10 mouse cellular contexts compared by ENCODE assay signal in the genomic region with DNA sequence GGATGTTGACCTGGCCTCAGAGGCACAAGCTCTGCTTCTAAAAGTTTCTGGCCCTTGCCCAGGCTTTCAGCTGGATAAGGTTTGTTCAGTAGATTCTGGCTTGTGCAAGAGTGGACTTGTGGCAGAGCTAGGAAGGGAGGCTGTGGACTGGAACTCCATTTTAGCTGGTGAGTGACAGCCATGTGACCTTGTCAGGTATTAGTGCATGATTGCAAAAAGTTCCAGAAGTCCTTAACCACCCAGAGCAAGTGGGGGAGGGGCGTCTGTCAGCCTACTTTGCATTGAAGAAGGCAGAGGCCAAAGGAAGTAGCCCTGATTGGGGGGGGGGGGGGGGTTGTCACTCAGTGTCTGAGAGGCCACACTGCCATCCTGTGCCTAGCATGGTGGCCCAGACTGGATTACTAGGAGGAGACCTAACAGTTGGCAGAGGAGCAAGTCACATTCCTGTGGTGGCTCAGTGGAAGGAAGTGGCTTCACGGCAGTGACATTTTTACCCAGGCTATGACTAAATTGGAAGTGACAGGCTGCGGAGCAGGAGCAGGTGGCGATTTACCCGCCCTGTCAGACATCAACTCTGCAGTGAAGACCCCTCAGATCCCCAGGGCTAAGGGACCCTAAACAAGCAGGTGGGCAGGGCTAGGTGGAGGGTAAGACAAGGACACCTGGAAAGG. TPM values are rescaled to one million over a fixed set of nuclear protein-coding genes. Genes with fewer than 3 reads are reported as not detected.
A peak's percentile ranks its signal among the peaks of the same experiment; 100 is the strongest.
DNase-seq lines count a peak whose midpoint lies in the region; ATAC-seq lines count a peak whose summit lies in the region.
"Had no signal": no experiment of that assay in that cellular context is flagged by ENCODE, and none has a peak within 500 bp of the region (broad histone marks: within the 10 kb centered on the region; RNA-seq: fewer than 3 reads in every experiment).

No protein-coding gene starts in this region.

- H3K4me1 ChIP-seq in kidney, embryonic 16.5 days (ENCODE audit: insufficient read depth, low read length), result peaks cover 10% of the 10 kb centered on the region
- H3K4me1 ChIP-seq in neural tube, embryonic 15.5 days, result peaks cover 29% of the 10 kb centered on the region
- peaks cover 29% of the 10 kb centered on the region for H3K4me1 ChIP-seq in hindbrain, embryonic 13.5 days (replicated peaks)

- ATAC-seq in kidney, embryonic 16.5 days (ENCODE audit: low FRiP score, low TSS enrichment), result 0 out of 2 replicates have a peak, but pooled peaks have one; percentile 16
- ATAC-seq in neutrophil, adult 5-6 weeks (ENCODE audit: extremely low read depth, insufficient number of reproducible peaks, low FRiP score, poor library complexity, severe bottlenecking), result peak; percentile 25; the same call in 1 of the 2 replicates
- ATAC-seq in neural tube, embryonic 15.5 days (ENCODE audit: low FRiP score), result no peak
- ATAC-seq in hindbrain, embryonic 13.5 days (ENCODE audit: low FRiP score), result no peak
- ATAC-seq: Patski had no signal

- no peak overlapping the region for H3K4me3 ChIP-seq in kidney, embryonic 16.5 days (ENCODE audit: low read length)
- no peak overlapping the region for H3K4me3 ChIP-seq in neural tube, embryonic 15.5 days (replicated peaks)
- H3K4me3 ChIP-seq in hindbrain, embryonic 13.5 days, result no peak overlapping the region
- H3K4me3 ChIP-seq: embryonic facial prominence, embryonic 13.5 days had no signal

- DNase-seq in heart, postnatal 10 days, result peak; percentile 14 to 34
- DNase-seq in heart, postnatal 25 days (ENCODE audit: low spot score), result no peak
- peak; percentile 66 for DNase-seq in Muller cell, postnatal 12 days (ENCODE audit: inconsistent ontology term)
- DNase-seq in ovary, adult 18-20 months (ENCODE audit: low spot score), result no peak

- H3K9me3 ChIP-seq in kidney, embryonic 16.5 days (ENCODE audit: low read length), result no peaks in the 10 kb centered on the region
- H3K9me3 ChIP-seq in neural tube, embryonic 15.5 days (replicated peaks), result no peaks in the 10 kb centered on the region
- H3K9me3 ChIP-seq in hindbrain, embryonic 13.5 days, result no peaks in the 10 kb centered on the region
- H3K9me3 ChIP-seq: embryonic facial prominence, embryonic 13.5 days had no signal

- no peaks in the 10 kb centered on the region for H3K36me3 ChIP-seq in kidney, embryonic 16.5 days (ENCODE audit: insufficient read depth, low read length)
- no peaks in the 10 kb centered on the region for H3K36me3 ChIP-seq in neural tube, embryonic 15.5 days
- no peaks in the 10 kb centered on the region for H3K36me3 ChIP-seq in hindbrain, embryonic 13.5 days
- H3K36me3 ChIP-seq: embryonic facial prominence, embryonic 13.5 days had no signal

- no peak overlapping the region for H3K9ac ChIP-seq in kidney, embryonic 16.5 days (replicated peaks; ENCODE audit: low read length)
- no peak overlapping the region for H3K9ac ChIP-seq in neural tube, embryonic 15.5 days (replicated peaks)
- no peak overlapping the region for H3K9ac ChIP-seq in hindbrain, embryonic 13.5 days
- H3K9ac ChIP-seq: embryonic facial prominence, embryonic 13.5 days had no signal

- WGBS in kidney, embryonic 16.5 days, result 46% methylated on average over 5 of the region's 5 CpGs
- 75% methylated on average over 5 of the region's 5 CpGs for WGBS in neural tube, embryonic 15.5 days
- WGBS in hindbrain, embryonic 13.5 days, result 50% methylated on average over 5 of the region's 5 CpGs

- no peak overlapping the region for H3K27ac ChIP-seq in kidney, embryonic 16.5 days (ENCODE audit: low read length)
- H3K27ac ChIP-seq in neural tube, embryonic 15.5 days (replicated peaks), result no peak overlapping the region
- no peak overlapping the region for H3K27ac ChIP-seq in hindbrain, embryonic 13.5 days
- H3K27ac ChIP-seq: embryonic facial prominence, embryonic 13.5 days had no signal

- peaks cover 8% of the 10 kb centered on the region; the same call in 1 of the 2 replicates for H3K27me3 ChIP-seq in kidney, embryonic 16.5 days (ENCODE audit: insufficient read depth, low read length)
- no peaks in the 10 kb centered on the region for H3K27me3 ChIP-seq in neural tube, embryonic 15.5 days (replicated peaks)
- H3K27me3 ChIP-seq in hindbrain, embryonic 13.5 days, result 0 out of 2 replicates have a peak, but pooled peaks cover 3% of the 10 kb centered on the region

- intact Hi-C loops in heart, postnatal 10 days (cut with DNase I), result no loop called here
- intact Hi-C loops in heart, postnatal 25 days (cut with DNase I), result no loop called here

- no peak overlapping the region for H3K4me2 ChIP-seq in kidney, embryonic 16.5 days (replicated peaks; ENCODE audit: low read depth, low read length)
- no peak overlapping the region for H3K4me2 ChIP-seq in neural tube, embryonic 15.5 days
- no peak overlapping the region for H3K4me2 ChIP-seq in hindbrain, embryonic 13.5 days
- H3K4me2 ChIP-seq: embryonic facial prominence, embryonic 13.5 days had no signal

RNA-seq across cellular contexts. Expression of a gene that starts 44.9 kb away (rescaled TPM):
- 1 to 10 TPM; 7.9 to 9.2 TPM for total RNA-seq in heart, postnatal 10 days (2021)
- total RNA-seq in heart, postnatal 25 days (2021), result 1 to 10 TPM; 6.5 to 7.2 TPM
- polyA plus RNA-seq in kidney, embryonic 16.5 days (2015; fragmentation: Nextera tagmentation; extraction: Ambion mirVana), result 16.6 and 17.7 TPM in 2 replicates
- total RNA-seq in neutrophil, adult 5-6 weeks (2017), result 6.4 and 6.6 TPM in 2 replicates
- polyA plus RNA-seq in neural tube, embryonic 15.5 days (2015; fragmentation: Nextera tagmentation; extraction: Ambion mirVana), result 46.5 and 55.0 TPM in 2 replicates
- 51.6 and 54.4 TPM in 2 replicates for polyA plus RNA-seq in hindbrain, embryonic 13.5 days (2015; fragmentation: Nextera tagmentation; extraction: Ambion mirVana)

Comparison
In these comparisons a context has a peak if more than half of its experiments do, and no peak if none do; other contexts are left out.
1. DNase-seq: peak in heart, postnatal 10 days (2 of 2) and Muller cell, postnatal 12 days (single experiment); none in heart, postnatal 25 days (single experiment) and ovary, adult 18-20 months (single experiment).
2. ATAC-seq: peak in kidney, embryonic 16.5 days (single experiment) and neutrophil, adult 5-6 weeks (single experiment); none in neural tube, embryonic 15.5 days (single experiment) and hindbrain, embryonic 13.5 days (single experiment).